Mouse (Mus musculus) right cerebral cortex, adult 18-20 months (tissue): ENCODE results near the gene Arid2.
"Not testable (repeated sequence)": the region's sequence is repeated elsewhere in the genome, so short reads cannot be mapped to it uniquely, and the experiment has no call there.

Source experiments
- DNase-seq: peaks from one replicate; pipeline ENCODE4 v3.0.0; 2022; ENCODE audit warnings: mixed read lengths

Arid2 gene

DNA sequence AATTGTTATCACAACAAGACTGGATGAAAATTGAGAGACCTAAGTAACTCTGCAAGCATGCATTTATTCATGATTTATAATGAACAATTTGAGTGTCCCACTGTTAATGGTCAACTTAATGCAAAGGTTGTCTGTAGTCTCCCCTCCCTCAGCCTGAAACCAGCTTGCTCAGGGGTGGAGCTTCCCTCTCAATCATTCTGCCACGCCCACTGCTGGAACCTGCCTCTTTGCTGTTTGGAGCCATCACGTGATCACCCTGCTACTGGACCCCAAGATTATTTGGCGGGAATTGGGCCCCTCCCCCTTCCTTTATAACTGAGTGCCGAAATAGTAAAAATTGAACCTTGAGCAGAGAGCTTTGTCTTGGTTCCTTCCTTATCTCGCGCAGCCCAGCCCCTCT lies 154.2 kb downstream of the Arid2 start:
- DNase-seq = not testable (repeated sequence)

DNA sequence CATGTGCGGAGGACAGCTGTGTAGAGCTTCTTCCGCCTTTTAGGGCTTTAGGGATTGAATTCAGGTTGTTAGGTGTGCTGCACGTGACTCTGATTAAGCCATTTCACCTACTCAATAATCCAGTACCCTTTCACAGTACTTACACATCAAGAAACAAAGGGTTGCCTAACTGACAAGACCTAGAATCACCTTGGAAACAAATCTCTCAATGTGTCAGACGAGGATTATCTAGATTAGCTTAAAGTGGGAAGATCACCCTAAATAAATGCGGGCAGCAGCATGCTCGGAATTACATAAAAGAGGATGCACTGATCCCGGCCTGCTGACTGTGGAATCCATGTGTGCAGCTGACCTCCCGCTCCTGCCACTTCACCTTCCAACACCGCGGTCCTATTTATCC lies 159.5 kb downstream of the Arid2 start:
- DNase-seq = no peak

DNA sequence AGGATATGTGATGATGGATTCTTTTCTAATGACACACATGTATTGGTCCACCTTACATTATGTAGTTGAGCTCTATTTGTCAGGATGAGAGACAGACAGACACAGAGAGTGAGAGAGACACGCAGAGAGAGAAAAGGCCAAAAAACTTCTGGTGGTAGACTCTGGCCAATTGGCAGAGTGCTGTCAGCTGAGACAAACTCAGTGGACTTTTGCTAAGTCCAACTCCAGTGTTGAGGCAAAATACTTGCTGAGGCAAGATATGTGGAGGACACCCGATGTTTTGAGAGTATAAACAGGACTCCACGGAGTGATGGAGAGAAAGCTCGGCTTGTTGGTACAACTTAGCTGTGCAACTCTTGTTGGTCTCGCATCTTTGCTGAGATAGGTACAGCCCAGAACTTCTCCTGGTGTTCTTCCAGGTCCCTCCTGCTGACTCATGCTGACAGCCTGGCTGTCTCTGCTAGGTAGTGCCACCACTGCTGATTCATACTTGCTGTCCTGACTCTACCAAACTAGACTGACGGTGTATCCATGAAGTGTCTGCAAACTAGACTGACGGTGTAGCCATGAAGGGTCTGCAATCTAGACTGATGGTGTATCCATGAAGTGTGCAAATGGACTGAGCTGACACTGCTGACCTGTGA lies 161.5 kb downstream of the Arid2 start:
- peak; percentile 17 for DNase-seq

DNA sequence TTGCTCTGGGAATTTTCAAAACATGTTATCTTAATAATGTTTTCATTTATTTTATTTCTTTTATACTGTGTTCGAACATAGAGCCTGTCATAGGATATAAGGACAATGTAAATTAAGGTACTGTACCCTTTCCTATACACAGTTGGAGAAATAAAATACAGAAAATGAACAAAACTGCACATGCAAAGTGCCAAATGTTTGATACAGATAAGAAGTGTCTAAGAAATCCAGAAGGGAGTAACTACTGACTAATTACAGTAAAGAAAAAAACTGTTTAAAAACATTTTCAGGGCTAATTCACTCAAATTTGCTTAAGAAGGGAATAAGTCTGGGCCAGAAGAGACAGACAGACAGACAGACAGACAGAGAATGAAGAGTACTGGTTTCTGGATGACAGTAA lies 166.0 kb downstream of the Arid2 start:
- no peak for DNase-seq
